Mouse (Mus musculus) liver, adult 2 months (tissue): ENCODE results near the gene Zfand2b. TPM values are rescaled to one million over a fixed set of nuclear protein-coding genes. Genes with fewer than 3 reads are reported as not detected.

Source experiments
- DNase-seq: peaks from one replicate; pipeline ENCODE4 v3.0.0-alpha.2; 2011; ENCODE audit warnings: low read depth, low spot score; ENCODE audit errors: extremely low read depth
- H3K27ac ChIP-seq: fragments of 200-500 bp; replicated peaks from 2 replicates; pipeline ENCODE4 v1.5.1; 2012; ENCODE audit warnings: low read depth, mild to moderate bottlenecking, control low read depth, inconsistent platforms, low read length; ENCODE audit not compliant: insufficient read depth
- H3K27me3 ChIP-seq: fragments of 200-500 bp; 2 replicates; pipeline ENCODE4 v1.6.1; 2012; ENCODE audit warnings: mild to moderate bottlenecking, moderate library complexity, low read length, inconsistent platforms; ENCODE audit not compliant: control insufficient read depth, insufficient read depth
- H3K36me3 ChIP-seq: fragments of 200-500 bp; 2 replicates; pipeline ENCODE4 v1.6.1; 2012; ENCODE audit warnings: low read length, inconsistent platforms; ENCODE audit not compliant: control insufficient read depth, insufficient read depth
- H3K4me1 ChIP-seq: fragments of 200-500 bp; 2 replicates; pipeline ENCODE4 v1.6.1; 2011; ENCODE audit warnings: low read length; ENCODE audit not compliant: control insufficient read depth, insufficient read depth
- H3K4me3 ChIP-seq: fragments of 200-500 bp; 2 replicates; pipeline ENCODE4 v1.5.1; 2011; ENCODE audit warnings: low read depth, mild to moderate bottlenecking, control low read depth, low read length, moderate library complexity; ENCODE audit not compliant: insufficient read depth
- H3K79me2 ChIP-seq: fragments of 200-500 bp; 2 replicates; pipeline ENCODE4 v1.6.1; 2012; ENCODE audit warnings: inconsistent platforms, mild to moderate bottlenecking, low read length, moderate library complexity; ENCODE audit not compliant: control insufficient read depth, insufficient read depth
- H3K9ac ChIP-seq: fragments of 200-500 bp; 2 replicates; pipeline ENCODE4 v1.6.1; 2012; ENCODE audit warnings: low read depth, mild to moderate bottlenecking, control low read depth, inconsistent platforms, low read length
- CTCF ChIP-seq: fragments of 200-500 bp; IDR thresholded peaks from 2 replicates; pipeline ENCODE4 v1.5.1; 2011; ENCODE audit warnings: low read depth, low read length, control low read depth
- POLR2A ChIP-seq: fragments of 200-500 bp; IDR thresholded peaks from 2 replicates; pipeline ENCODE4 v1.6.1; 2011; ENCODE audit warnings: low read length, control low read depth; ENCODE audit not compliant: insufficient read depth; ENCODE audit errors: extremely low read depth
- WGBS: fragments of 180-500 bp; shearing (Covaris S2); methylation state at CpG from one replicate; pipeline ENCODE4 v1.1.7; 2018; 5-methylcytosine and 5-hydroxymethylcytosine counted together
- polyA plus RNA-seq: library from polyadenylated mRNA; depleted of rRNA; stranded (reverse); fragments of >200 nt; gene quantifications from 2 replicates; pipeline ENCODE4 v1.2.3, GENCODE M21; 2012
- total RNA-seq: library from RNA; depleted of rRNA; stranded (reverse); fragments of >200 nt; gene quantifications from 2 replicates; pipeline ENCODE4 v1.2.3, GENCODE M21; 2014

Zfand2b gene
- total and polyA plus RNA-seq, 2 experiments: 30.5 to 81.4 TPM

GRCm38 (mm10) chr1:75180105-75180590 is 11.7 kb downstream of the Zfand2b start, which contains the start of gene Abcb6:
Abcb6 (minus strand) TSS chr1:75180392.
- WGBS: under 1% methylated on average over 31 of the region's 31 CpGs
- DNase-seq: peak; percentile 94
- Histone ChIP-seq H3K27ac (peak within 1 kb of the TSS; percentile 76), H3K4me3 (peak within 1 kb of the TSS; percentile 95), H3K27me3 (no peaks in the 10 kb centered on the region), H3K4me1 (peaks cover 5% of the 10 kb centered on the region; the same call in 1 of the 2 replicates), H3K79me2 (no peaks in the 10 kb centered on the region), H3K36me3 (peaks cover 30% of the 10 kb centered on the region), H3K9ac (peak within 1 kb of the TSS; percentile 89)
- no peak for TF ChIP-seq CTCF
- peak; percentile 72 for TF ChIP-seq POLR2A

- Histone ChIP-seq H3K9ac (no peak overlapping the region), H3K4me3 (no peak overlapping the region)
- WGBS: 41% methylated on average over 7 of the region's 7 CpGs
Observed at GRCm38 (mm10) chr1:75180741-75181140, 12.3 kb downstream of the Zfand2b start.

GRCm38 (mm10) chr1:75181377-75181870 is 13.0 kb downstream of the Zfand2b start:
- 90% methylated on average over 4 of the region's 4 CpGs for WGBS
- H3K27ac ChIP-seq: no peak overlapping the region
- DNase-seq: no peak
- no peak overlapping the region for H3K9ac ChIP-seq
- no peaks in the 10 kb centered on the region for H3K79me2 ChIP-seq
- no peak overlapping the region for H3K4me3 ChIP-seq
- no peaks in the 10 kb centered on the region for H3K27me3 ChIP-seq
- H3K4me1 ChIP-seq: peaks cover 5% of the 10 kb centered on the region; the same call in 1 of the 2 replicates
- no peak for TF ChIP-seq CTCF
- TF ChIP-seq POLR2A: no peak
- H3K36me3 ChIP-seq: peaks cover 26% of the 10 kb centered on the region

More at GRCm38 (mm10) chr1:75180741-75181140, 12.3 kb downstream of the Zfand2b start:
- Histone ChIP-seq H3K4me1 (peaks cover 5% of the 10 kb centered on the region; the same call in 1 of the 2 replicates), H3K79me2 (no peaks in the 10 kb centered on the region), H3K27me3 (no peaks in the 10 kb centered on the region), H3K27ac (no peak overlapping the region), H3K36me3 (peaks cover 29% of the 10 kb centered on the region)
- DNase-seq: no peak
- TF ChIP-seq CTCF: no peak
- no peak for TF ChIP-seq POLR2A

- WGBS: 74% methylated on average over 4 of the region's 4 CpGs
- no peak for DNase-seq
- Histone ChIP-seq H3K27ac (no peak overlapping the region), H3K79me2 (no peaks in the 10 kb centered on the region), H3K27me3 (no peaks in the 10 kb centered on the region), H3K9ac (no peak overlapping the region), H3K4me3 (no peak overlapping the region), H3K36me3 (peaks cover 23% of the 10 kb centered on the region), H3K4me1 (peaks cover 5% of the 10 kb centered on the region; the same call in 1 of the 2 replicates)
- TF ChIP-seq POLR2A (no peak), CTCF (peak; percentile 29; the same call in 1 of the 2 replicates)
Observed at GRCm38 (mm10) chr1:75182160-75182559, 13.7 kb downstream of the Zfand2b start.

- H3K27ac ChIP-seq: no peak overlapping the region
- WGBS: 88% methylated on average over 11 of the region's 11 CpGs
- H3K36me3 ChIP-seq: peaks cover 32% of the 10 kb centered on the region
- TF ChIP-seq POLR2A (no peak), CTCF (no peak)
- no peak overlapping the region for H3K4me3 ChIP-seq
- H3K4me1 ChIP-seq: peaks cover 9% of the 10 kb centered on the region
- peaks cover 6% of the 10 kb centered on the region; the same call in 1 of the 2 replicates for H3K79me2 ChIP-seq
- no peak overlapping the region for H3K9ac ChIP-seq
- H3K27me3 ChIP-seq: no peaks in the 10 kb centered on the region
- no peak for DNase-seq
Observed at GRCm38 (mm10) chr1:75185495-75185894, 17.0 kb downstream of the Zfand2b start.

GRCm38 (mm10) chr1:75187126-75187525 is 18.7 kb downstream of the Zfand2b start:
- peaks cover 16% of the 10 kb centered on the region; the same call in 1 of the 2 replicates for H3K79me2 ChIP-seq
- H3K9ac ChIP-seq: no peak overlapping the region
- H3K4me3 ChIP-seq: no peak overlapping the region
- TF ChIP-seq POLR2A (no peak), CTCF (no peak)
- H3K27ac ChIP-seq: no peak overlapping the region
- H3K4me1 ChIP-seq: peaks cover 13% of the 10 kb centered on the region
- no peaks in the 10 kb centered on the region for H3K27me3 ChIP-seq
- DNase-seq: no peak
- peaks cover 30% of the 10 kb centered on the region for H3K36me3 ChIP-seq
